Mouse (Mus musculus) adipocyte (in vitro differentiated cells): ENCODE results near the gene Prrg2.

Source experiments
- DNase-seq: peaks from one replicate; pipeline ENCODE4 v3.0.0-alpha.2; 2016; ENCODE audit warnings: low spot score

Gene Prrg2

DNA sequence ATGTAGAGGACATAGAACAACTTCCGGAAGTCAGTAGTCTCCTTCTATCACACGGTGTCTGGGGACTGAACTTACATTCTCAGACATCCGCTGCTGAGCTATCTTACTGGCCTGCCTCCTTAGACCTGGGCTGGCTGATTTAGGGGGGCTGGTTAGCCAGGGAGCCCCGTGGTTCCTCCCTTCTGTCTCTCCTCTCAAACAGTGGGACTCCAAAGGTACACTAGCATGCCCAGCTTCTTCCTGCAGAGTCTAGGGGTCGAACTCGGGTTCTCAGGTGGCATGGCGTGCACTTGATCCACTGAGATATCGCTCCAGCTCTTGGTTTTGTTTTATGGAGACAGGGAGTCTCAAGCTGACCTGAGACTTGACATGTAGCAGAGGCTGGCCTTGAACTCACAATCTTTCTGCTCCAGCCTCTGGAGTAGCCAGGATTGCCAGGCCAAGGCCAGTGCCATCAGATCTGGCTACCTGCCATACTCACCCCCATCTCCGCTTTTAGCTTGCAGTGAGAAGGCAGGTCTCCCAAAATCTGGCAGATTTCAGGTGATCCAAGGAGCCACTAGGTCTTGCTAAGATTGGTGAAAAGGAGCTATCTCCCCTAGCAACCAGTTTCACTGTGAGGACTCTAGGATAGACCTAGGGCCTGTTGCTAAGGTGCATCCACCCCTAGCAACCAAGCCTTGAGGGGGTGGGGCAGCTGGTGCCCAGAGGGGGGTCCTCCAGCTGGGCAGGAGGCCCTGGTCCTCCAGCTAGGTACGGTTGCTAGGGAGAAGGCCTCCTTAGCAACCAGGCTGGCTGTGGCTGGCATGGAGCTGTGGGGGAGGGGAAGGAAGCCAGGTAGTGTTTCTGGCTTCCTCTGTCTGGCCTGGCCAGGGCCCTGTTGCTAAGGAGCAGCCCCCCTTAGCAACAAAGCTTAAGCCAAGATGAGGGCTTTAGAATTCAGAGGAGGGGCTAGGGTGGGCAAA lies 3.6 kb downstream of the Prrg2 start:
- no peak for DNase-seq

DNA sequence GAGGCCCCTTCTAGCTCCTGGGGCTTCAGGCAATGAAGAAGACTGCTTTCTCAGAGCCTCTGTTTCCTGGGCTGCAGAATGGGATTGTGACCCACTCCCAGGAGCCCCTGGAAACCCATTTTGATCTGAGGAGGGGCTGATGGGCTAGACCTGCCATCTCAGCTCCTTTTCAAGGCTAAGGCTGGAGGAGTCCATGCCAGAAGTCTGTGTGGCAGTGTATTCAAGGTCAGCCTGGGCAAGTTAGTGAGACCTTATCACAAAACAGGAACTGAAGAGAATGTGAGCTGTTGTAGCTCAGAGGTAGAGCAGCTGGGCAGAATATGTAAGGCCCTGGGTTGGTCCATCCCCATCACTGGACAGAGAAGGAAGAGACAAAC lies 5.5 kb downstream of the Prrg2 start:
- DNase-seq: no peak

GRCm38 (mm10) chr7:45056329-45056971 lies 6.0 kb downstream of the Prrg2 start:
- no peak for DNase-seq

DNA sequence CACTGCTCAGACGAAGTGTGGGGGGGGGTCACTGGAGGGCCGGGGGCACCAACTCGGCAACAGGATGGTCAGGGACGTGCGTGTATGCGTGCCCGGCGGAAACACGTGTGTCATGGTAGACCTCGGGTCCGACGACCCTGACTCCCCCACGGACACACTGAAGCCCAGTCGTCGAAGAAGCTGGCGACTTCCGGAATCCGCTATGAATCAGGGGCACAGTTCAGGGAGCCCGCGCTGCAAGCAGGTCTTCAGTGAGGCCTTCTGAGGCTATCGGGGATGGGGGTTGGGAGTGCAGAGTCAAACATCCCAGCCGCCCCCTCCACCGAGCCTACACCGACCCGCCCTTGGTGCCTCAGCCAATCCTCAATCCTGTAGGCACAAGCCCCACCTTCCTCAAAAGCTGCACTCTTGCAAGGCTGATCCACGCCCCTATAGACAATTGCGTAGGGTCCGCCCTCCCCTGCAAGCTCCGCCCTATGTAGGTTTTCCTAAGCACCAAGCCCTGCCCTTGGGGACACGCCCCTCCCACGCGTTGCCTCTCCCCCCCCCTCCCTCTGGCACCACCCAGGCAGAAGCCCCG lies 8.5 kb downstream of the Prrg2 start:
- DNase-seq: peak; percentile 95

DNA sequence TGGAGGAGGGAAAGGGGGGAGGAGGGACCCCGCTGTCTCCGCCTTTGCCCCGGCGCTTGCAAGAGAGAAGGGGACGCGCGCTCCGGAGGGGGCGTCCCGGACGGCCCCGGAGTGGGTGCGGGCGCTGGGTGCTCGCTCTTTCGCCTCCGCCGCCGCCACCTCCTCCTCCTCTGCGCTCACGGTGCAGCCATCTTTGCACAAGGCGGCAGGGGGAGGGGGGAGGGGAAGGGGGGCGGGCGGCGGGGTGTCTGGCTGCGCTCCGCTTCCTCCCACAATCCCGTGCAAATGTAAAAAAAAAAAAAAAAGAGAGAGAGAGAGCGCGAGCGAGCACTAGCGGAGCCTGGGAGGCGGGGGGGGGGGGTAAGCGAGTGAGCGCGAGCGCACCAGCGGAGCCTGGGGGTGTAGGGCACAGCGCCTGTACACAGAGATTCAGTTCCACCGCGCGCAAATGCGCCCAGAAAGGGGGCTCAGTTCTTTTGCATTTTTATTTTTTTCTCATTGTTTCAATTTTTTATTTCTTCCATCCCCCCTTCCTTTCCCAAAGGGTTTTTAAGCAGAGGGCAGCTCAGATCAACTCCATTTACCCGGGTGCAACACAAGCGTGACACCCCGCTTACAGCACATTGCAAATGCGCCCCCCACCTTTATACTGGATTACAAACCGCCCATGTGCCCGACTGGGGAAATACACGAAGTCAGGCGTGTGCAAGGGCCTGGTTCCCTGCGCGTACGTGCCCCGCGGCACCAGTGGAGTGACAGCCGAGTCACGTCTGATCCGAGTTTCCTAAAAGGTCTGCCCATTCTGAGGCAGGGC lies 9.2 kb downstream of the Prrg2 start:
- peak; percentile 70 for DNase-seq

GRCm38 (mm10) chr7:45052862-45053116 lies 9.7 kb downstream of the Prrg2 start, which contains the start of gene Prr12:
TSS of gene Prr12 (minus strand) at chr7:45052881.
- DNase-seq: no peak

DNA sequence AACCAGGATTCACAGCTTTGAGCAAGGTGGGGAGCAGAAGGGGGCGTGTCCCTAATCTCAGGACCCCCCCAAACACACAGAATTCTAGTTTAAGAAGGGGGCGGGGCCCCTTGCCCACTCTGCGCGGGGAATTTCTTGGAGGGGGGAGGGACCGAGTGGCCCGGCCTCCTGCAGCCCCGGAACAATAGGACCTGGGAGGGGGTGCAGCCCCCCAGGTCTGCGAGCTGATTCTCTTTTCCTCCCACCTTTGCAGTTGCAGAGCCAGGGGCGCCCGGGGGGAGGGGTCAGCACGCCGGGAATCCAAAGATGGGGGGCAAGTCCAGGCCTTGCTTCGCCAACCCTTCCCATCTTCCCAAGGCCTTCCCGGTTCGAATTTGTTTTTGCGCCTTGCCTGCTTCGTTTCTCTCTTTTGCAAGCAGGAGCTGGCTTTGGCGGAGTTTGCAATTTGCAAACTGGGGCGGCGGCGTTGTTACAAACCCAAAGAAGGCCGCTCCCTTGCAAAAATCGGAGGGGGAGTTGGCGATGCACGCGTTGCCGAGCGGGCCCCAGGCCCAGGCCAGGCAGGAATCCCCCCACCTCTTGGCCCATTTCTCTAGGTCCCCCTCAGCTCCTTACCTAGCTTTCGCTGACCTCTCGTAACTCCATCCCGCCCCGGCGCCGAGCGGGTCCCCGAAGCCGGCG lies 10.2 kb downstream of the Prrg2 start:
- DNase-seq: peak; percentile 52

DNA sequence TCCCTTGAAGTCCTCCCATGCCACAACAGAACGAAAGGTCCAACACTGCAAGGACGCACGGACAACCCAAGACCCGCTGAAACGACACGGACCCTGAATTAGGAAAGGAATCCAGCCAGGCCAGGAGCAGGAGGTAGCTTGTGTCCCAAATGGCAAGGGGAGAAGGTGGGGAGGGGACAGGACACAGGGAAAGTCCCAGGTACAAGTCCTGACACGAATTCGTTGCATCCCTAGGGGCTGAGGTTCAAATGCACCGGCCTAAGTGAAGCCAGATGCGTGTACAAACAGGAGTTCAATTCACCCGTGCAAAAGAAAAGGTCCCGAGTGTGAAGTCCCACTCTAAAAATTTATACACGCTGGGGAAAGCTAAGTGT lies 10.9 kb downstream of the Prrg2 start:
- DNase-seq: no peak

DNA sequence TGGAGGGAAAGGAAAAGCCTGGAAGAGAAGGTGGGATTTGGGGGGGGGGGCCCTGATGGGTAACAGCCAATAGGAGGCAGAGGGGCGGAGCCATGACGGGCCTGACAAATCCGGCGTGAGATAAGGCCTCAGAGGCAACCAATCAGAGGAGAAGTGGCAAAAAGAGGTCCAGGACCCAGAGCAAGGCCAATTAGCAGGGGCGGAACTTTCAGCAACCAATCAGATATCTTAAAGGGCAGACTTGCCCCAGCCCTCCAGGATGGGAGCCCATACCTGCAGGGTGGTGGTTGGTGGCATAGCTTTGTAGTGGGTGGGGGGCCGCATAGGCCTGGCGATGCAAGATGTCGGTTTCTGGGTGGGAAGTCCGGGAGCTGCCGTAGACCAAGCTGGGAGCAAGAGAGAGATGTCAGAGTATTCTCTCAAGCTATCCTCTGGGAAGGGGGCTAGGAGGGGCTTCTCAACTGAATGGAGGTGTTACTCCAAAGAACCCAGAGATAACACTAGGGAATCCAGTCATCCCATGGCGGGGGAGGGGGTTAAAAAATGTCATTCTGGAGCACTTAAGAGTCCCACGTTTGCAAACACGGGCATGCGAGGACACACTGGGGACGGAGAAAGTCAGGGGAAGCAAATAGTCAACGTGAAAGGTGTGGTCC lies 11.4 kb downstream of the Prrg2 start:
- DNase-seq: peak; percentile 68

- no peak for DNase-seq
These were observed 13.4 kb downstream of the Prrg2 start for GRCm38 (mm10) chr7:45048923-45049657.

GRCm38 (mm10) chr7:45048001-45048890 lies 14.2 kb downstream of the Prrg2 start:
- DNase-seq: no peak

GRCm38 (mm10) chr7:45047491-45047890 lies 15.0 kb downstream of the Prrg2 start:
- no peak for DNase-seq

DNA sequence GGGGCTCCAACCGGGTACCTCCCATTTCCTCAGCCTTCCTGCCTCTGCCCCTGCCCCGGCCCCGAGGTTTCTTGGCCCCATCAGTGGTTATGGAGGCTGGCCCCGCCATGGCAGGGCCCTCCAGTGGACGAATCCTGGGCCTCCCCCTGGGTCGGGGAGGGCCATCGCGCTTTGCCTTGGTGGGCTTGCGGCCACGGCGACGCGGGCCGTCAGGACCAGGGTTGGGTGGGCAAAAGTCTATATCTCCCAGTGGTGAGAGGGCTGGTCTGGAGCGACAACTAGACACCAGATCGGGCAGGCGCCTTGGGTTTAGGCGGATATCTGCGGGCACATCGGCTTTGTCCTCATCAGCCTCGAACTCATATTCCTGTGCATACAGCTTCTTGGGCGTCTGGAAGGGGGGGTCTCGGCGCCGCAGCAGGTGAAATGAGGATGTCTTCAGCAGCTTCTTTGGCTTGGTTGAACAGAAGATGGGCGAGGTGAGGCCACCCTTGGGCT lies 15.6 kb downstream of the Prrg2 start:
- DNase-seq: no peak

DNA sequence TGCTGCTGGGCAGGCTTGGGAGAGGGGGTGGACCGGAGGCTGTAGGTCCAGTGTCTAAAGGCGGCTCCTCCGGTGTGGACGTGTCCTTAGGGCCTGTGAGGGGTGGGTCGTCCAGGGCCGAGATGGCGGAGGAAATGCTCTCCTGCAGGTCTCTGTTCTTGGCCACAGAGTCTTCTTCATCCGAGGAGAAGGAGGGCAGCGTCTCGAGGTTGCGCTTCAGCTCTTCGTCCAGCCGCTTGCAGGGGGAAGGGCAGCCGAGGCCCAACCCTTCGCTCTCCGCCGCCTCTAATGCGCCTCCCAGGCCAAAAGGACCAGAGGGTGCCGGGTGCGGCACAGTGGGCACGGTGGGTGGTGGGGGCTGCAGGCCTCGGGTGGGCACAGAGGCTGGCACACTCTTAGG lies 16.7 kb downstream of the Prrg2 start:
- DNase-seq: no peak

GRCm38 (mm10) chr7:45043307-45043706 lies 19.2 kb downstream of the Prrg2 start:
- DNase-seq: no peak

- no peak for DNase-seq
These were observed 21.6 kb downstream of the Prrg2 start for GRCm38 (mm10) chr7:45040851-45041250.

DNA sequence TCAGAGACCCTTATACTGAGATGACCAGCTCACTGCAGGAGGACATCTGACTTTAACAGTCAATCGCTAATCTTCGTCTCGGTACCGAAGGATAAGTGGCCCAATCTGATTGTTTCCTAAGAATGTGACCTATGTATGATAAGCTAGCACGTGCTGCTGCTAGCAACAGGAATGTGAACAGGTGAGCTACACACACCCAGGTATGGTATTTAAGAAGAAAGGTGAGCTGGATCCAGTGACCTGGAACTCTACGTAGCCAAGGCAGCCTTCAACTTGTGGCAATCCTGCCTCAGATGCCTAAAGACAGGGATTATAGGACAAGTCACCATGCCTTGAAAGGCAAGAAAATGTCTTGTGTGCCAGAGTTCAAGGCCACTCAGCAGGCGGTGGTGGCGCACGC lies 24.1 kb downstream of the Prrg2 start:
- no peak for DNase-seq

DNA sequence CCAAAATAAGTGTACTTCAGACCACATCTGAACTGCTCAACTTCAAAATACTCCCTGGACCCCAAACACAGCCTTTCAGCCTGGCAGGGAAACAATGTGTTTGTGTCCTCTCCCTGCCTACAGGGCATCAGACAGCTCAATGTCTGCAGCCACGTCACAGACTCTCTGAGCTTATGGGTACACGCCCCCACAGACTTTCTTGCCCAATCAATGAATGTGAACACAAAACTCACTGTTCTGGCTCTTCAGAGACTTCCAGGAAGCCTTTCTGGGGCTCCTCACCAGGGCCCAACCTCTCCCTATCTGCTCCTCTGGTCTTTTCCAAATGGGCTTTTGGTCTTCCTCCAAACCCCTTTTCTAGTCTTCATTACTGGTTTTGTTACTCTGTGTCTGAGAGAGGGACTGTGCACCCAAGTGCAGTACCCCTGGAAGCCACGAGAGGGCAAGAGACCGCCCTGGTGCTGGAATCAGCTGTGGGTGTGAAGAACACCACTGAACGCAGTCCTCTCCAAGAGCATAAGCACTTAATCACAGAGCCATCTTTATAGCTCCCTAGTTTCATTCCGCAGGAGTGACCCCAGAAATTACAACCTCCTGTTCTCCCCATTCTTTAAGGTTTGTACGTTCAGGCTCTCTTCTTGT lies 24.6 kb downstream of the Prrg2 start:
- no peak for DNase-seq

DNA sequence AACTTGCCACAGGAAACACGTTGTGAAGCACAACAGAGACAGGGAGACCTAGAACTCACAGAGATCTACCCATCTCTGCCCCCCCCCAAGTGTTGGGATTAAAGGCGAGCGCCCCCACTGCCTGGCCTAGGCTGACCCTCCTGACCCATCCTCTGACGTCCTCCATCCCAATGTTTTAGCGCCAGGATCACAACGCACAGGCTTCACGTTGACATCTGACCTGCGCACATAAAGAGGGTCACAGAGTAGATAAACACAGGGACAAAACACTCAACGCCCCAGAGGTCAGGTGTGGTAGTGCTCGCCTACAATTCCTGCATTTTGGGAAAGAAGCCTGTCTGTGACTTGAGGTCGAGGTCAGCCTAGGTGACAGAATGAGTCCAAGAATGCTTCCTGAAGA lies 25.8 kb downstream of the Prrg2 start:
- DNase-seq: no peak
